Mouse (Mus musculus) urinary bladder, postnatal 0 days (tissue): ENCODE data around the gene Dio3. TPM values are rescaled to one million over a fixed set of nuclear protein-coding genes. Genes with fewer than 3 reads are reported as not detected.

Source experiments
- microRNA-seq: library from miRNA; unstranded; fragments of <30 nt; microRNA quantifications from one replicate; pipeline ENCODE4, GENCODE M21; 2016
- polyA plus RNA-seq: library from polyadenylated mRNA; unstranded; fragments of >200 nt; fragmentation: Nextera tagmentation; extraction: Ambion mirVana; gene quantifications from 2 replicates; pipeline ENCODE4 v1.2.1, GENCODE M21; 2015

Gene Dio3
- polyA plus RNA-seq: 0.06 and 0.11 TPM in 2 replicates

DNA sequence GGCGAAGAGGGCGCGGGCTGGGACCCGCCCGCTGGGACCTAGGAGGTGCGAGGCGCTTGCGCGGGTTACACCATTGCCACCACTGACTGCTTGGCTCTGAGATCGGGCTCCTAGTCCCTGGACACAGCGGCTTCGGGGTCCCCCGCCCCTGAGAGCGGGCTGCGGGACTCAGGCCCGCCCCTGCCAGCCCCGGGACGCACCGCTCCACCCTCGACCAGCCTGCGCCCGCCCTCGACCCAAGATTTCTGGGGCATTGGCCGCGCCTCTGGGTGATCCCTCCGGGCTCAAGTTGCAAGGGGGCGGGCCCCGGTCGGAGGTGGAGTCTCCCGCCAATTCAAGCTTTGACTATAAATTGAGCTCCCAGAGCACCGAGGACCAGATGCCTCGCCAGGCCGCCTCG, at the start of gene Dio3:
Gene Dio3 (plus strand): TSS at position 216 of the 400 bp plus-strand sequence.

Small RNAs within 50 kb of the gene (microRNA-seq; reads per million reads assigned to microRNA genes)
- 2.8 reads per million for gene Mir1247

Other genes starting within 250 kb of the Dio3 start
- 89.9 and 96.7 TPM in 2 replicates for gene Ppp2r5c, start 168.1 kb downstream of the Dio3 start, polyA plus RNA-seq